Mouse (Mus musculus): ENCODE data around the gene Tldc1.

DNA sequence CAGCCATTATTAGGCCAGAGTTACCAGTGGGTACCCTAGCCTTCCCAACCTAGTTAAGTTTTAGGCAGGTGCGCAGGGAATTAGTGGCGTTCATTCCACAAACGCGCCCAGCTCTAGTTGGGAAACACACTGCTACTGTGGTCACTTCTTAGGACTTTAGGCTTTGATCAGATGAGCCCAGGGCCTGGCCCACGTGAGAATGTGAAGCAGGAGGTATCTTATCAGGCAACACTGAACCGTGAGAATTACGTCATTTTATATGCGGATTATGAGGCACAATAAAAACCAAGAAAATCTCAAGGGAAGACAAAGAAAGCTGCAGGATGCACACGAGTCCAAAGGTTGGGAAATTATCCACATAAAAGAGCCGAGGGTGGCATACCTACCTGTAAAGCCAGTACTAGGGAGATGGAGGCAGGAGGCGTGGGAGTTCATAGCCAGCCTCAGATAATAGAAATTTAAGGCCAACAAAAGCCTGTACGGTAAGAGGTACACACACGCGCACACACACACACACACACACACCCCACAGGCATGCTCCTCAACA is 32.8 kb upstream of the Tldc1 start:
- TF ChIP-seq CTCF (IDR thresholded peaks at IDR 0.05; ENCODE audit: borderline replicate concordance, extremely low read depth, insufficient read depth, insufficient read length) (no peak), POLR2A (IDR thresholded peaks at IDR 0.05; ENCODE audit: borderline replicate concordance, extremely low read depth, insufficient read depth, insufficient read length, poor library complexity, severe bottlenecking) (no peak)

Data from brain, embryonic 14.5 days (tissue).